ENCODE assay signal across 8 mouse cellular contexts in genomic region chr16:33062024-33062681, GRCm38 (mm10). TPM values are rescaled to one million over a fixed set of nuclear protein-coding genes. Genes with fewer than 3 reads are reported as not detected.
DNase-seq lines count a peak whose midpoint lies in the region; ATAC-seq lines count a peak whose summit lies in the region.

Gene Lmln (plus strand): TSS chr16:33062521.

- H3K9ac ChIP-seq in heart, embryonic 13.5 days, result peak within 1 kb of the TSS; percentile 85
- H3K9ac ChIP-seq in liver, embryonic 12.5 days, result peak within 1 kb of the TSS; percentile 80
- H3K9ac ChIP-seq in stomach, embryonic 15.5 days, result peak within 1 kb of the TSS; percentile 36

- H3K4me3 ChIP-seq in heart, embryonic 13.5 days, result peak within 1 kb of the TSS; percentile 85
- H3K4me3 ChIP-seq in liver, embryonic 12.5 days, result peak within 1 kb of the TSS; percentile 84
- peak within 1 kb of the TSS; percentile 66 for H3K4me3 ChIP-seq in stomach, embryonic 15.5 days (replicated peaks)

- H3K36me3 ChIP-seq in heart, embryonic 13.5 days, result peaks cover 43% of the 10 kb centered on the region
- H3K36me3 ChIP-seq in liver, embryonic 12.5 days, result peaks cover 36% of the 10 kb centered on the region
- H3K36me3 ChIP-seq in stomach, embryonic 15.5 days, result peaks cover 22% of the 10 kb centered on the region

- H3K4me2 ChIP-seq in heart, embryonic 13.5 days, result peak within 1 kb of the TSS; percentile 92
- peak within 1 kb of the TSS; percentile 94 for H3K4me2 ChIP-seq in liver, embryonic 12.5 days
- peak within 1 kb of the TSS; percentile 87 for H3K4me2 ChIP-seq in stomach, embryonic 15.5 days

- H3K27ac ChIP-seq in heart, embryonic 13.5 days (replicated peaks), result peak within 1 kb of the TSS; percentile 90
- peak within 1 kb of the TSS; percentile 84 for H3K27ac ChIP-seq in liver, embryonic 12.5 days
- H3K27ac ChIP-seq in stomach, embryonic 15.5 days, result peak within 1 kb of the TSS; percentile 82

- no peaks in the 10 kb centered on the region for H3K27me3 ChIP-seq in heart, embryonic 13.5 days (replicated peaks)
- no peaks in the 10 kb centered on the region for H3K27me3 ChIP-seq in liver, embryonic 12.5 days (replicated peaks)
- no peaks in the 10 kb centered on the region for H3K27me3 ChIP-seq in stomach, embryonic 15.5 days (replicated peaks)

- peak; percentile 94 for ATAC-seq in erythroid progenitor cell, adult 5-6 weeks (replicated peaks; ENCODE audit: low FRiP score, poor library complexity, severe bottlenecking)
- peak; percentile 92 for ATAC-seq in heart, embryonic 13.5 days (ENCODE audit: extremely low read depth, insufficient number of reproducible peaks, low FRiP score, low TSS enrichment)
- ATAC-seq in liver, embryonic 12.5 days, result peak; percentile 93
- peak; percentile 96 for ATAC-seq in stomach, embryonic 15.5 days (ENCODE audit: insufficient read depth, low FRiP score, low read depth)

- under 1% methylated on average over 58 of the region's 64 CpGs for WGBS in heart, embryonic 13.5 days
- under 1% methylated on average over 56 of the region's 64 CpGs for WGBS in liver, embryonic 12.5 days (ENCODE audit: insufficient replicate concordance)
- under 1% methylated on average over 63 of the region's 64 CpGs for WGBS in stomach, embryonic 15.5 days

- no peaks in the 10 kb centered on the region for H3K9me3 ChIP-seq in heart, embryonic 13.5 days
- no peaks in the 10 kb centered on the region for H3K9me3 ChIP-seq in liver, embryonic 12.5 days (replicated peaks)
- no peaks in the 10 kb centered on the region for H3K9me3 ChIP-seq in stomach, embryonic 15.5 days

- peaks cover 53% of the 10 kb centered on the region for H3K4me1 ChIP-seq in heart, embryonic 13.5 days
- peaks cover 59% of the 10 kb centered on the region for H3K4me1 ChIP-seq in liver, embryonic 12.5 days
- peaks cover 32% of the 10 kb centered on the region for H3K4me1 ChIP-seq in stomach, embryonic 15.5 days

- DNase-seq in CD4-positive helper T cell, adult 2 months (ENCODE audit: low read depth, low spot score), result peak; percentile 84
- DNase-seq in brain, embryonic 18.5 days (ENCODE audit: low read depth, low spot score), result peak; percentile 74
- peak; percentile 95 for DNase-seq in kidney, postnatal 10 days
- DNase-seq in natural killer cell, adult 2 months (ENCODE audit: low spot score in 2 of 2), result peak; percentile 78 to 79

RNA-seq across cellular contexts. Expression of gene Lmln, which starts in this region (rescaled TPM):
- 3.2 and 15.1 TPM in 2 replicates for total RNA-seq in erythroid progenitor cell, adult 5-6 weeks (2015; ENCODE audit: low replicate concordance)
- 1.2 and 3.8 TPM in 2 replicates for total RNA-seq in erythroid progenitor cell, adult 5-6 weeks (2017; ENCODE audit: low replicate concordance)
- 2.2 and 3.5 TPM in 2 replicates for polyA plus RNA-seq in heart, embryonic 13.5 days (2015; fragmentation: Nextera tagmentation; extraction: Ambion mirVana)
- 1.1 and 1.2 TPM in 2 replicates for polyA plus RNA-seq in liver, embryonic 12.5 days (2016; fragmentation: Nextera tagmentation; extraction: Ambion mirVana)
- 1.6 and 2.8 TPM in 2 replicates for polyA plus RNA-seq in stomach, embryonic 15.5 days (2015; fragmentation: Nextera tagmentation; extraction: Ambion mirVana)

Comparison
In these comparisons a context has a peak if more than half of its experiments do, and no peak if none do; other contexts are left out.
1. Peak in every context shown above with its lines: DNase-seq, ATAC-seq, H3K4me3 ChIP-seq and H3K27ac ChIP-seq.